9 mouse cellular contexts compared by ENCODE assay signal in the genomic region with DNA sequence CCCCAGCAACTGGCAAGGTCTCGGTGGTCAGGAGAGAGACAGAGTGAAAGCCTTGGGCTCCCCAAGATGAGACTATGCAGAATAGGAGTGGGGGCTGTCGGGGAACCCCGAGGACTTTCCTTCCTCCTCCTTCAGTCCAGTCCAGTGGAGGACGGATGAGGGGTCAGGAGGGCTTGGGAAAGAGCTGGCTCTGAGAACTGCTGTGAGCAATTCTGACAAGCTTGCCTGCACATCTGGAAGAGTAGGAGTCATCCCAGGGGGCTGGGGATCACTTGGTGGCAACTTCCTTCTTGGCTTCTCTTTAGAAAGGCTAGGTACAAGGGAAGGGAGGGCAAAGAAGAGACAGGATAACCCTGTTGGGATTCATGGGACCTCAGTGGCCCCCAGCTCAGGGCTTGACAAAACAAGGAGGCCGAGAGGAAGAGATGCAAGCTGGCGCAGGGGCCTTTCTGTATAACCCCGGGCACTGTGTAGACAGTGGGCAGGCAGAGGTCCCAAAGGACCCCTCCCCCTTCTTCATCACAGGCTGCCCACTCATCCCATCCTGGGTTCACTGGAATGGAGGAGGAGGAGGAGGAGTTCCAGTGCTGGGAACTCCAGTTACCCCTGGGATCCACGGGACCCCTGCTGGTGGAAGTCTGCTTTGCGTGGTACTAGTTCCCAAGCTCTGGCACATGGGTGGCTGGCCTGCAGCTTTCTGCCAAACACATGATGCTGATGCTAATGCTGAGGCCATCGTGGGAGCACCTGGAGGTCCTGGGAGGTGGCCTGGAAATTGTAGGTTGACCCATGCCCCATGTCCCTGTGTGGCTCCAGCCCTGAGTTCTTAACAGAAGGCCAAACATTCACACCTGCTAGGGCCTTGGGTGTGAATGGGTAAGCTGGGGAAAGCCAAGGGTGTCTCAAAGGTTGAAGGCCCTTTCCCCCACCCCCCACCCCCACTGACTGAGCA. TPM values are rescaled to one million over a fixed set of nuclear protein-coding genes. Genes with fewer than 3 reads are reported as not detected.
DNase-seq lines count a peak whose midpoint lies in the region; ATAC-seq and TF ChIP-seq lines count a peak whose summit lies in the region.
"Had no signal": no experiment of that assay in that cellular context is flagged by ENCODE, and none has a peak within 500 bp of the region (broad histone marks: within the 10 kb centered on the region; RNA-seq: fewer than 3 reads in every experiment).

No protein-coding gene starts in this region.

- TF ChIP-seq CTCF in lung, embryonic 14.5 days (IDR thresholded peaks at IDR 0.05; ENCODE audit: low read depth), result peak; percentile 69
- no peak for TF ChIP-seq CTCF in lung, adult 2 months (IDR thresholded peaks at IDR 0.05; ENCODE audit: insufficient read depth, low read length)

- peak; percentile 56 for DNase-seq in adrenal gland, postnatal 10 days
- DNase-seq in adrenal gland, postnatal 25 days, result no peak
- peak; percentile 42 for DNase-seq in lung, embryonic 14.5 days
- DNase-seq in lung, adult 2 months, result no peak
- peak; percentile 62 for DNase-seq in adipocyte (ENCODE audit: low spot score)
- DNase-seq in kidney, postnatal 4 days, result peak; percentile 78 to 81
- DNase-seq in forebrain, embryonic 10.5 days (ENCODE audit: extremely low spot score, low spot score), result no peak

- H3K9me3 ChIP-seq in lung, embryonic 14.5 days (ENCODE audit: low read depth, low read length), result no peaks in the 10 kb centered on the region
- H3K9me3 ChIP-seq in forebrain, embryonic 10.5 days, result no peaks in the 10 kb centered on the region
- H3K9me3 ChIP-seq in forebrain, embryonic 13.5 days (replicated peaks), result no peaks in the 10 kb centered on the region
- H3K9me3 ChIP-seq: embryonic facial prominence, embryonic 13.5 days had no signal

- no peak for TF ChIP-seq POLR2A in lung, adult 2 months (IDR thresholded peaks at IDR 0.05; ENCODE audit: borderline replicate concordance, extremely low read depth, low read depth, low read length)

- H3K4me3 ChIP-seq in lung, embryonic 14.5 days (ENCODE audit: low read depth, low read length), result no peak overlapping the region
- H3K4me3 ChIP-seq in lung, adult 2 months (replicated peaks; ENCODE audit: extremely low read depth, low read depth, low read length), result no peak overlapping the region
- H3K4me3 ChIP-seq in forebrain, embryonic 10.5 days, result no peak overlapping the region
- no peak overlapping the region for H3K4me3 ChIP-seq in forebrain, embryonic 13.5 days
- H3K4me3 ChIP-seq: embryonic facial prominence, embryonic 13.5 days had no signal

- H3K27me3 ChIP-seq in lung, embryonic 14.5 days (ENCODE audit: insufficient read depth, low read length), result no peaks in the 10 kb centered on the region
- H3K27me3 ChIP-seq in forebrain, embryonic 10.5 days (ENCODE audit: poor library complexity, severe bottlenecking), result no peaks in the 10 kb centered on the region
- no peaks in the 10 kb centered on the region for H3K27me3 ChIP-seq in forebrain, embryonic 13.5 days
- H3K27me3 ChIP-seq: embryonic facial prominence, embryonic 13.5 days had no signal

- 73% methylated on average over 10 of the region's 10 CpGs for WGBS in lung, embryonic 14.5 days
- WGBS in lung, adult 2 months, result 70% methylated on average over 10 of the region's 10 CpGs
- 84% methylated on average over 10 of the region's 10 CpGs for WGBS in forebrain, embryonic 10.5 days
- 91% methylated on average over 10 of the region's 10 CpGs for WGBS in forebrain, embryonic 13.5 days

- no peak overlapping the region for H3K9ac ChIP-seq in lung, embryonic 14.5 days
- no peak overlapping the region for H3K9ac ChIP-seq in forebrain, embryonic 13.5 days
- H3K9ac ChIP-seq: embryonic facial prominence, embryonic 13.5 days had no signal

- no peak overlapping the region for H3K4me2 ChIP-seq in lung, embryonic 14.5 days
- no peak overlapping the region for H3K4me2 ChIP-seq in forebrain, embryonic 13.5 days
- H3K4me2 ChIP-seq: embryonic facial prominence, embryonic 13.5 days had no signal

- ATAC-seq in lung, embryonic 14.5 days (ENCODE audit: insufficient read depth), result no peak; the same call in 1 of the 2 replicates
- ATAC-seq in forebrain, embryonic 13.5 days, result no peak

- H3K27ac ChIP-seq in lung, embryonic 14.5 days (ENCODE audit: low read depth), result no peak overlapping the region; the same call in 1 of the 2 replicates
- no peak overlapping the region for H3K27ac ChIP-seq in forebrain, embryonic 10.5 days
- H3K27ac ChIP-seq in forebrain, embryonic 13.5 days, result no peak overlapping the region
- H3K27ac ChIP-seq: embryonic facial prominence, embryonic 13.5 days had no signal

- H3K4me1 ChIP-seq in lung, embryonic 14.5 days (ENCODE audit: insufficient read depth), result no peaks in the 10 kb centered on the region
- peaks cover 4% of the 10 kb centered on the region; the same call in 1 of the 2 replicates for H3K4me1 ChIP-seq in lung, adult 2 months (ENCODE audit: control insufficient read depth, insufficient read depth, low read length)
- H3K4me1 ChIP-seq in forebrain, embryonic 10.5 days, result no peaks in the 10 kb centered on the region
- H3K4me1 ChIP-seq in forebrain, embryonic 13.5 days, result no peaks in the 10 kb centered on the region
- H3K4me1 ChIP-seq: embryonic facial prominence, embryonic 13.5 days had no signal

- peaks cover 77% of the 10 kb centered on the region for H3K36me3 ChIP-seq in lung, embryonic 14.5 days (ENCODE audit: insufficient read depth)
- peaks cover 94% of the 10 kb centered on the region for H3K36me3 ChIP-seq in forebrain, embryonic 10.5 days (replicated peaks)
- peaks cover 88% of the 10 kb centered on the region for H3K36me3 ChIP-seq in forebrain, embryonic 13.5 days (ENCODE audit: poor library complexity, severe bottlenecking)

RNA-seq across cellular contexts. Expression of a gene that starts 8.0 kb away (rescaled TPM):
- 100 to 1,000 TPM; 321 to 368 TPM for total RNA-seq in adrenal gland, postnatal 10 days (2021)
- 483 and 599 TPM in 2 replicates for total RNA-seq in adrenal gland, postnatal 25 days (2021)
- polyA plus RNA-seq in lung, embryonic 14.5 days (2014; fragmentation: Nextera tagmentation; extraction: Ambion mirVana), result 209 and 227 TPM in 2 replicates
- polyA plus RNA-seq in lung, adult 2 months (2012; rRNA removed), result 138 and 165 TPM in 2 replicates
- 288 and 291 TPM in 2 replicates for polyA plus RNA-seq in forebrain, embryonic 10.5 days (2016; fragmentation: Nextera tagmentation; extraction: Ambion mirVana)
- 234 and 249 TPM in 2 replicates for polyA plus RNA-seq in forebrain, embryonic 13.5 days (2015; fragmentation: Nextera tagmentation; extraction: Ambion mirVana)

RNA-seq across cellular contexts. Expression of a gene that starts 35.7 kb away (rescaled TPM):
- total RNA-seq in adrenal gland, postnatal 10 days (2021), result 1 to 10 TPM; 2.7 TPM
- total RNA-seq in adrenal gland, postnatal 25 days (2021), result 2.7 and 4.2 TPM in 2 replicates
- 5.4 and 5.7 TPM in 2 replicates for polyA plus RNA-seq in lung, embryonic 14.5 days (2014; fragmentation: Nextera tagmentation; extraction: Ambion mirVana)
- 1.8 and 2.4 TPM in 2 replicates for polyA plus RNA-seq in lung, adult 2 months (2012; rRNA removed)
- 7.9 and 8.7 TPM in 2 replicates for polyA plus RNA-seq in forebrain, embryonic 10.5 days (2016; fragmentation: Nextera tagmentation; extraction: Ambion mirVana)
- polyA plus RNA-seq in forebrain, embryonic 13.5 days (2015; fragmentation: Nextera tagmentation; extraction: Ambion mirVana), result 6.9 and 8.5 TPM in 2 replicates

RNA-seq across cellular contexts. Expression of a gene that starts 49.8 kb away (rescaled TPM):
- 100 to 1,000 TPM; 147 to 154 TPM for total RNA-seq in adrenal gland, postnatal 10 days (2021)
- 140 and 156 TPM in 2 replicates for total RNA-seq in adrenal gland, postnatal 25 days (2021)
- 212 and 239 TPM in 2 replicates for polyA plus RNA-seq in lung, embryonic 14.5 days (2014; fragmentation: Nextera tagmentation; extraction: Ambion mirVana)
- polyA plus RNA-seq in lung, adult 2 months (2012; rRNA removed), result 62.7 and 91.2 TPM in 2 replicates
- 280 and 284 TPM in 2 replicates for polyA plus RNA-seq in forebrain, embryonic 10.5 days (2016; fragmentation: Nextera tagmentation; extraction: Ambion mirVana)
- polyA plus RNA-seq in forebrain, embryonic 13.5 days (2015; fragmentation: Nextera tagmentation; extraction: Ambion mirVana), result 200 and 207 TPM in 2 replicates

Comparison
In these comparisons a context has a peak if more than half of its experiments do, and no peak if none do; other contexts are left out.
1. DNase-seq: peak in adrenal gland, postnatal 10 days (single experiment), lung, embryonic 14.5 days (single experiment), adipocyte (single experiment) and kidney, postnatal 4 days (2 of 2); none in adrenal gland, postnatal 25 days (single experiment), lung, adult 2 months (single experiment) and forebrain, embryonic 10.5 days (single experiment).